Mouse (Mus musculus): ENCODE measurements around the gene Ttc28. TPM values are rescaled to one million over a fixed set of nuclear protein-coding genes. Genes with fewer than 3 reads are reported as not detected.

The Ttc28 gene
- total and polyA plus RNA-seq, 3 experiments = 1.1 to 1.8 TPM; not detected in 1

- Histone ChIP-seq H3K4me3 (ENCODE audit: control insufficient read depth in 1 of 2, insufficient read depth in 1 of 2, low read depth in 2 of 2, low read length in 2 of 2) (no peak overlapping the region), H3K4me1 (ENCODE audit: control insufficient read depth in 1 of 2, insufficient read depth in 2 of 2, low read length in 2 of 2) (no peaks in the 10 kb centered on the region; a peak in 3 of 4 replicates), H3K27me3 (ENCODE audit: control insufficient read depth in 1 of 2, insufficient read depth in 2 of 2, low read length in 2 of 2) (no peaks in the 10 kb centered on the region), H3K9ac (ENCODE audit: control insufficient read depth, low read depth, low read length, poor library complexity, severe bottlenecking) (no peak overlapping the region), H3K27ac (ENCODE audit: control insufficient read depth, low read depth, low read length) (no peak overlapping the region), H3K79me2 (ENCODE audit: control insufficient read depth, insufficient read depth, low read length, poor library complexity) (no peaks in the 10 kb centered on the region), H3K36me3 (ENCODE audit: control insufficient read depth in 1 of 2, insufficient read depth in 2 of 2, low read length in 2 of 2) (no peaks in the 10 kb centered on the region; a peak in 1 of 4 replicates), H3K9me3 (replicated peaks; ENCODE audit: insufficient read depth, low read length) (no peaks in the 10 kb centered on the region)
- no peak for TF ChIP-seq MAZ (IDR thresholded peaks at IDR 0.05; ENCODE audit: low read depth, low read length)
- no peak for TF ChIP-seq JUND (IDR thresholded peaks at IDR 0.05; ENCODE audit: low read depth, low read length)
- TF ChIP-seq USF2 (IDR thresholded peaks at IDR 0.05; ENCODE audit: borderline replicate concordance in 1 of 2, insufficient read depth in 1 of 2, low read depth in 1 of 2, low read length in 2 of 2) = no peak
- no peak for TF ChIP-seq MAFK (IDR thresholded peaks at IDR 0.05; ENCODE audit: borderline replicate concordance, low read depth, low read length)
- no peak for TF ChIP-seq MAX (IDR thresholded peaks at IDR 0.05; ENCODE audit: low read length)
- DNase-seq (ENCODE audit: low read depth, low spot score) = no peak
Measured at GRCm38 (mm10) chr5:111131561-111131960, 252.0 kb downstream of the Ttc28 start.

- H3K4me3 ChIP-seq (ENCODE audit: control insufficient read depth in 1 of 2, insufficient read depth in 1 of 2, low read depth in 2 of 2, low read length in 2 of 2) = no peak overlapping the region
- H3K79me2 ChIP-seq (ENCODE audit: control insufficient read depth, insufficient read depth, low read length, poor library complexity) = no peaks in the 10 kb centered on the region
- H3K27me3 ChIP-seq (ENCODE audit: control insufficient read depth in 1 of 2, insufficient read depth in 2 of 2, low read length in 2 of 2) = no peaks in the 10 kb centered on the region
- H3K9ac ChIP-seq (ENCODE audit: control insufficient read depth, low read depth, low read length, poor library complexity, severe bottlenecking) = no peak overlapping the region
- no peaks in the 10 kb centered on the region for H3K9me3 ChIP-seq (replicated peaks; ENCODE audit: insufficient read depth, low read length)
- no peaks in the 10 kb centered on the region; a peak in 1 of 4 replicates for H3K36me3 ChIP-seq (ENCODE audit: control insufficient read depth in 1 of 2, insufficient read depth in 2 of 2, low read length in 2 of 2)
- H3K4me1 ChIP-seq (ENCODE audit: control insufficient read depth in 1 of 2, insufficient read depth in 2 of 2, low read length in 2 of 2) = no peaks in the 10 kb centered on the region; a peak in 2 of 4 replicates
- DNase-seq (ENCODE audit: low read depth, low spot score) = no peak
- H3K27ac ChIP-seq (ENCODE audit: control insufficient read depth, low read depth, low read length) = no peak overlapping the region
- TF ChIP-seq MEF2A (IDR thresholded peaks at IDR 0.05; ENCODE audit: extremely low read depth, insufficient replicate concordance, low read depth, low read length, poor library complexity, severe bottlenecking) (no peak), GABPA (IDR thresholded peaks at IDR 0.05; ENCODE audit: low read depth, low read length) (no peak), HCFC1 (IDR thresholded peaks at IDR 0.05; ENCODE audit: low read depth, low read length) (no peak), MAX (IDR thresholded peaks at IDR 0.05; ENCODE audit: low read length) (no peak), SIN3A (IDR thresholded peaks at IDR 0.05; ENCODE audit: low read length) (no peak), ZKSCAN1 (IDR thresholded peaks at IDR 0.05; ENCODE audit: low read depth, low read length) (no peak), ZC3H11A (IDR thresholded peaks at IDR 0.05; ENCODE audit: low read depth, low read length) (peak; percentile 7; the same call in 1 of the 2 replicates), TCF12 (IDR thresholded peaks at IDR 0.05; ENCODE audit: low read depth, low read length) (no peak), SMC3 (IDR thresholded peaks at IDR 0.05; ENCODE audit: low read depth, low read length) (peak; percentile 14; the same call in 1 of the 2 replicates), RAD21 (IDR thresholded peaks at IDR 0.05; ENCODE audit: low read depth, low read length) (peak; percentile 20), ZMIZ1 (IDR thresholded peaks at IDR 0.05; ENCODE audit: low read depth, low read length) (no peak), E2F4 (IDR thresholded peaks at IDR 0.05; ENCODE audit: borderline replicate concordance, low read depth, low read length) (no peak), ELF1 (IDR thresholded peaks at IDR 0.05; ENCODE audit: low read depth, low read length) (no peak), ETS1 (IDR thresholded peaks at IDR 0.05; ENCODE audit: low read depth, low read length) (no peak), CHD1 (IDR thresholded peaks at IDR 0.05; ENCODE audit: low read depth, low read length) (no peak), CTCF (IDR thresholded peaks at IDR 0.05 in 2 of 3, conservative IDR thresholded peaks at IDR 0.05 in 1 of 3; ENCODE audit: control insufficient read depth in 1 of 3, insufficient read depth in 1 of 3, low read depth in 2 of 3, low read length in 3 of 3, poor library complexity in 1 of 3, severe bottlenecking in 1 of 3) (peak; percentile 29 to 42 (median 35); a peak in 5 of 6 replicates), MYC (IDR thresholded peaks at IDR 0.05; ENCODE audit: low read depth, low read length) (no peak), JUND (IDR thresholded peaks at IDR 0.05; ENCODE audit: low read depth, low read length) (no peak), EP300 (IDR thresholded peaks at IDR 0.05; ENCODE audit: low read depth in 1 of 2, low read length in 2 of 2) (no peak), NELFE (IDR thresholded peaks at IDR 0.05; ENCODE audit: low read depth, low read length) (no peak), POLR2A (IDR thresholded peaks at IDR 0.05; ENCODE audit: control insufficient read depth in 1 of 2, insufficient read depth in 1 of 2, low read depth in 1 of 2, low read length in 2 of 2, poor library complexity in 1 of 2) (no peak), MAFK (IDR thresholded peaks at IDR 0.05; ENCODE audit: borderline replicate concordance, low read depth, low read length) (no peak), UBTF (IDR thresholded peaks at IDR 0.05; ENCODE audit: borderline replicate concordance, insufficient read depth, low read depth, low read length) (no peak), GATA1 (IDR thresholded peaks at IDR 0.05; ENCODE audit: low read depth, low read length) (no peak), KAT2A (conservative IDR thresholded peaks at IDR 0.05; ENCODE audit: low read depth, low read length) (no peak), USF1 (IDR thresholded peaks at IDR 0.05; ENCODE audit: low read depth, low read length) (no peak), NRF1 (IDR thresholded peaks at IDR 0.05; ENCODE audit: insufficient read depth, low read depth, low read length, poor library complexity, severe bottlenecking) (no peak), POLR2AphosphoS5 (IDR thresholded peaks at IDR 0.05; ENCODE audit: borderline replicate concordance, low read depth, low read length) (no peak), RCOR1 (IDR thresholded peaks at IDR 0.05; ENCODE audit: low read depth, low read length) (no peak)
Measured at GRCm38 (mm10) chr5:111133150-111133549, 253.5 kb downstream of the Ttc28 start.

Measured in MEL (cell line).